Mouse (Mus musculus) macrophage (primary cell): Measurements from ENCODE around the gene Fgfr1op. TPM values are rescaled to one million over a fixed set of nuclear protein-coding genes. Genes with fewer than 3 reads are reported as not detected.

Experiments
- H3K27ac ChIP-seq: fragments of 350-480 bp; formaldehyde crosslinking; 2 replicates; pipeline ENCODE4 v1.9.0; 2021
- H3K36me3 ChIP-seq: fragments of 350-480 bp; formaldehyde crosslinking; 2 replicates; pipeline ENCODE4 v1.9.0; 2021; ENCODE audit errors: inconsistent target
- H3K4me3 ChIP-seq: fragments of 350-480 bp; formaldehyde crosslinking; 2 replicates; pipeline ENCODE4 v1.9.0; 2021; ENCODE audit errors: inconsistent target
- H3K79me2 ChIP-seq: fragments of 350-480 bp; formaldehyde crosslinking; 2 replicates; pipeline ENCODE4 v1.9.0; 2021; ENCODE audit errors: inconsistent target
- WGBS: methylation state at CpG from one replicate; pipeline ENCODE4 v1.1.7; 2026; ENCODE audit warnings: inconsistent platforms; ENCODE audit not compliant: missing documents; 5-methylcytosine and 5-hydroxymethylcytosine counted together
- polyA plus RNA-seq: library from polyadenylated mRNA; stranded (reverse); fragments of 250-400 nt; gene quantifications from 3 replicates; pipeline ENCODE4 v1.2.4, GENCODE M21; 2018; ENCODE audit warnings: inconsistent platforms

Fgfr1op gene
- polyA plus RNA-seq, 1 experiment from 2014 or later, result 5.7 TPM

- Histone ChIP-seq H3K27ac (no peak overlapping the region), H3K4me3 (no peak overlapping the region), H3K79me2 (no peaks in the 10 kb centered on the region), H3K36me3 (no peaks in the 10 kb centered on the region)
- WGBS, result 94% methylated on average over 9 of the region's 9 CpGs
Observed at GRCm38 (mm10) chr17:8228622-8229021, 63.3 kb downstream of the Fgfr1op start.

- Histone ChIP-seq H3K4me3 (no peak overlapping the region), H3K79me2 (no peaks in the 10 kb centered on the region), H3K36me3 (no peaks in the 10 kb centered on the region), H3K27ac (no peak overlapping the region)
- 76% methylated on average over 3 of the region's 3 CpGs for WGBS
Observed at GRCm38 (mm10) chr17:8229607-8230006, 64.3 kb downstream of the Fgfr1op start.

GRCm38 (mm10) chr17:8232089-8232488 lies 66.8 kb downstream of the Fgfr1op start:
- 11% methylated on average over 5 of the region's 5 CpGs for WGBS
- H3K79me2 ChIP-seq, result no peaks in the 10 kb centered on the region
- no peaks in the 10 kb centered on the region for H3K36me3 ChIP-seq
- no peak overlapping the region for H3K4me3 ChIP-seq
- H3K27ac ChIP-seq, result no peak overlapping the region

GRCm38 (mm10) chr17:8233618-8234214 lies 68.4 kb downstream of the Fgfr1op start:
- no peak overlapping the region for H3K27ac ChIP-seq
- H3K36me3 ChIP-seq, result no peaks in the 10 kb centered on the region
- WGBS, result 53% methylated on average over 15 of the region's 15 CpGs
- H3K79me2 ChIP-seq, result no peaks in the 10 kb centered on the region
- H3K4me3 ChIP-seq, result no peak overlapping the region

- H3K27ac ChIP-seq, result no peak overlapping the region
- H3K36me3 ChIP-seq, result no peaks in the 10 kb centered on the region
- H3K4me3 ChIP-seq, result no peak overlapping the region
- WGBS, result 76% methylated on average over 4 of the region's 4 CpGs
- no peaks in the 10 kb centered on the region for H3K79me2 ChIP-seq
Observed at GRCm38 (mm10) chr17:8234537-8234936, 69.2 kb downstream of the Fgfr1op start.

GRCm38 (mm10) chr17:8235743-8236142 lies 70.4 kb downstream of the Fgfr1op start, which contains the start of gene Ccr6:
Gene Ccr6, plus strand, starts transcription at chr17:8236043.
- H3K79me2 ChIP-seq, result no peaks in the 10 kb centered on the region
- 36% methylated on average over 3 of the region's 3 CpGs for WGBS
- H3K36me3 ChIP-seq, result no peaks in the 10 kb centered on the region
- no peak within 1 kb of the TSS for H3K27ac ChIP-seq
- H3K4me3 ChIP-seq, result no peak within 1 kb of the TSS

GRCm38 (mm10) chr17:8238012-8238710 lies 72.9 kb downstream of the Fgfr1op start:
- H3K79me2 ChIP-seq, result no peaks in the 10 kb centered on the region
- H3K27ac ChIP-seq, result no peak overlapping the region
- 53% methylated on average over 15 of the region's 15 CpGs for WGBS
- no peak overlapping the region for H3K4me3 ChIP-seq
- no peaks in the 10 kb centered on the region for H3K36me3 ChIP-seq

GRCm38 (mm10) chr17:8239561-8239960 lies 74.3 kb downstream of the Fgfr1op start:
- no peaks in the 10 kb centered on the region for H3K79me2 ChIP-seq
- H3K36me3 ChIP-seq, result no peaks in the 10 kb centered on the region
- H3K4me3 ChIP-seq, result no peak overlapping the region
- no peak overlapping the region for H3K27ac ChIP-seq
- WGBS, result 88% methylated on average over 3 of the region's 3 CpGs

- Histone ChIP-seq H3K36me3 (no peaks in the 10 kb centered on the region), H3K27ac (no peak overlapping the region), H3K4me3 (no peak overlapping the region), H3K79me2 (no peaks in the 10 kb centered on the region)
- WGBS, result 66% methylated on average over 4 of the region's 4 CpGs
Observed at GRCm38 (mm10) chr17:8240517-8240916, 75.2 kb downstream of the Fgfr1op start.

GRCm38 (mm10) chr17:8241645-8242044 lies 76.3 kb downstream of the Fgfr1op start:
- Histone ChIP-seq H3K36me3 (no peaks in the 10 kb centered on the region), H3K27ac (no peak overlapping the region), H3K4me3 (no peak overlapping the region), H3K79me2 (no peaks in the 10 kb centered on the region)
- 94% methylated on average over 10 of the region's 12 CpGs for WGBS

- 87% methylated on average over 11 of the region's 11 CpGs for WGBS
- Histone ChIP-seq H3K36me3 (no peaks in the 10 kb centered on the region), H3K79me2 (no peaks in the 10 kb centered on the region), H3K4me3 (no peak overlapping the region), H3K27ac (no peak overlapping the region)
Observed at GRCm38 (mm10) chr17:8242186-8242585, 76.9 kb downstream of the Fgfr1op start.

GRCm38 (mm10) chr17:8244124-8244523 lies 78.8 kb downstream of the Fgfr1op start:
- WGBS, result 92% methylated on average over 2 of the region's 2 CpGs
- no peak overlapping the region for H3K4me3 ChIP-seq
- H3K27ac ChIP-seq, result no peak overlapping the region
- H3K79me2 ChIP-seq, result no peaks in the 10 kb centered on the region
- H3K36me3 ChIP-seq, result no peaks in the 10 kb centered on the region

GRCm38 (mm10) chr17:8246102-8246754 lies 80.9 kb downstream of the Fgfr1op start:
- 91% methylated on average over 4 of the region's 4 CpGs for WGBS
- H3K27ac ChIP-seq, result no peak overlapping the region
- no peaks in the 10 kb centered on the region for H3K36me3 ChIP-seq
- H3K4me3 ChIP-seq, result no peak overlapping the region
- no peaks in the 10 kb centered on the region for H3K79me2 ChIP-seq
